Mouse (Mus musculus): Measurements from ENCODE around the gene Apol8. TPM values are rescaled to one million over a fixed set of nuclear protein-coding genes. Genes with fewer than 3 reads are reported as not detected.
"Not testable (repeated sequence)": the region's sequence is repeated elsewhere in the genome, so short reads cannot be mapped to it uniquely, and the experiment has no call there.

The Apol8 gene
- polyA plus RNA-seq, 2 experiments = 12.7 to 43.9 TPM

DNA sequence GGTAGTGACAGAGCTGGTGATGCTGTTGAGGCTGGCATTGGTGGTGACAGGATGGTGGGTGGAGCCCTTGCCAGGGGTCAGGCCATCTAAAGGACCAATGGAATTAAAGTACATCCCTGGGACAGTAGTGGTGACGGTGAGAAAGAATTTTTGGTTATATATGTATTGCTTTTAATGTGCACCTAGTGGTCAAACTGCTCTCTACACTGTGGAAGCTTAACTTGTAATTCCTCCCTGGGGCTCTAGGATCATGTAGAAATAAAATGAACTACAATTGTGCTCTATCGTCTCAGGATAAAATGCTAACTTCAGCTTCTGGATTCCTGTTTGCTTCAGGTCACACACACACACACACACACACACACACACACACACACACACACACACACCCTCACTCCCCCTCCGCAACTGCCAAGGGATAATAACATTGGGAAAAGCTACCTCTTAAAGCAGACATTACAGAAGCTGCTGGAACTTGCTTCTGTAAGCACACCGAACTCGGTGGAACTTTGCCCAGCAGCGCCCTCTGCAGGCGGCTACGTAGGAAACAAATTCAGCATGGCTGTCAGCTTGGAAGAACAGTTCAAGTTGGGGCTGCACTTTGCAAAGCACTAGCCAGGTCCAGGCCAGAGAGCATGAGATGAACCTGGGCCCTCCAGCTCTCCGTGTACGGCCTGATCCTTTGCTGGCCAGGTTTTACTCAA lies 32.4 kb downstream of the Apol8 start:
- not testable (repeated sequence) for H3K9ac ChIP-seq (replicated peaks); H3K4me2 ChIP-seq (ENCODE audit: low read depth); H3K4me1 ChIP-seq (replicated peaks; ENCODE audit: control insufficient read depth in 2 of 2, insufficient read depth in 2 of 2, low read length in 1 of 2); H3K27me3 ChIP-seq (ENCODE audit: control insufficient read depth, insufficient read depth, low read length); ATAC-seq (ENCODE audit: insufficient read depth); DNase-seq (ENCODE audit: low read depth in 3 of 3, low spot score in 3 of 3); H3K36me3 ChIP-seq (replicated peaks; ENCODE audit: control insufficient read depth, insufficient read depth, low read depth); H3K27ac ChIP-seq; H3K9me3 ChIP-seq (ENCODE audit: control insufficient read depth, low read length); H3K4me3 ChIP-seq (ENCODE audit: insufficient read depth in 1 of 2, low read depth in 2 of 2, low read length in 2 of 2)
- 0 out of 2 replicates have a peak, but pooled peaks have one; percentile 10 for TF ChIP-seq CTCF (IDR thresholded peaks at IDR 0.05; ENCODE audit: low read depth)
- 8% methylated on average over 2 of the region's 10 CpGs for WGBS (ENCODE audit: insufficient replicate concordance)

DNA sequence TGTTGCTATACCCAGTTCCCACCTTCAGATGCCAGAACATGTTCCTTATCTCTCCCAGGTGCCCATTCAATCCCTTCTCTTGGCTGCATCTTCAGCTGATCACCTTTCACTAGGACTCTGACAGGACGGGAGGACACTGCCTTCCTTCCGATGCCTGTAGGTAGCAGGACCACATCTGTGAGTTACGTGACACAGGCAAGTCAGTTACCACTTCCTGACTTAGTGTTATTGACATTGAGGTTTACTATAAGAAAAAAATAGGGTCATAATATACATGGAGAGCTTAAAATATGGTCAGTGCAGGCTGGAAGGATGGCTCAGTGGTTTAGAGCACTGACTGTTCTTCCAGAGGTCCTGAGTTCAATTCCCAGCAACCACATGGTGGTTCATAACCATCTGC lies 35.3 kb downstream of the Apol8 start:
- H3K4me2 ChIP-seq (ENCODE audit: low read depth); H3K27ac ChIP-seq; H3K4me1 ChIP-seq (replicated peaks; ENCODE audit: control insufficient read depth in 2 of 2, insufficient read depth in 2 of 2, low read length in 1 of 2); H3K9ac ChIP-seq (replicated peaks); H3K4me3 ChIP-seq (ENCODE audit: insufficient read depth in 1 of 2, low read depth in 2 of 2, low read length in 2 of 2); H3K36me3 ChIP-seq (replicated peaks; ENCODE audit: control insufficient read depth, insufficient read depth, low read depth); DNase-seq (ENCODE audit: low read depth in 3 of 3, low spot score in 3 of 3); ATAC-seq (ENCODE audit: insufficient read depth); H3K27me3 ChIP-seq (ENCODE audit: control insufficient read depth, insufficient read depth, low read length); H3K9me3 ChIP-seq (ENCODE audit: control insufficient read depth, low read length): not testable (repeated sequence)
- WGBS (ENCODE audit: insufficient replicate concordance) = no CpG with 5 or more reads among the region's 3 CpGs

DNA sequence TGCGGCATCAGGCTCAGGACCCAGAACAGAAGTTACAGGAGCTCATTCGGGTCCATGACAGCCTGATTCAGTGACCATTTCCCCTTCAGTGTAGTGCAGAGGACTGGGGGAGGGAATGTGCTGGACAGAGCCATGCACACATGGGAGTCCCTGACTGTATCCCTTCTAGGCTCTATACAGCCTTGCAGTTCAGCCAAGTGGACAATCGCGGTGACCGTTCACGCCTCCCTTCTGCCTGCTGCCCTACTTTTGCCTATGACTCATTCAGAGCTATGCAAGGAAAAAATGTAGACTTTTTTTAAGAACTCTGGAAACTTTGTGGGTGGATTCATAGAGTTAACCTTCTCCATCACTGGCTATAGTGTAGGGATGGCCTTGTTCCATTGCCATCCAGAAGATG lies 38.6 kb downstream of the Apol8 start:
- H3K4me1 ChIP-seq (replicated peaks; ENCODE audit: control insufficient read depth in 2 of 2, insufficient read depth in 2 of 2, low read length in 1 of 2); H3K27ac ChIP-seq; H3K9me3 ChIP-seq (ENCODE audit: control insufficient read depth, low read length); H3K36me3 ChIP-seq (replicated peaks; ENCODE audit: control insufficient read depth, insufficient read depth, low read depth); H3K27me3 ChIP-seq (ENCODE audit: control insufficient read depth, insufficient read depth, low read length); H3K9ac ChIP-seq (replicated peaks); ATAC-seq (ENCODE audit: insufficient read depth); DNase-seq (ENCODE audit: low read depth in 3 of 3, low spot score in 3 of 3); H3K4me2 ChIP-seq (ENCODE audit: low read depth); H3K4me3 ChIP-seq (ENCODE audit: insufficient read depth in 1 of 2, low read depth in 2 of 2, low read length in 2 of 2): not testable (repeated sequence)
- 43% methylated on average over 2 of the region's 6 CpGs for WGBS (ENCODE audit: insufficient replicate concordance)

DNA sequence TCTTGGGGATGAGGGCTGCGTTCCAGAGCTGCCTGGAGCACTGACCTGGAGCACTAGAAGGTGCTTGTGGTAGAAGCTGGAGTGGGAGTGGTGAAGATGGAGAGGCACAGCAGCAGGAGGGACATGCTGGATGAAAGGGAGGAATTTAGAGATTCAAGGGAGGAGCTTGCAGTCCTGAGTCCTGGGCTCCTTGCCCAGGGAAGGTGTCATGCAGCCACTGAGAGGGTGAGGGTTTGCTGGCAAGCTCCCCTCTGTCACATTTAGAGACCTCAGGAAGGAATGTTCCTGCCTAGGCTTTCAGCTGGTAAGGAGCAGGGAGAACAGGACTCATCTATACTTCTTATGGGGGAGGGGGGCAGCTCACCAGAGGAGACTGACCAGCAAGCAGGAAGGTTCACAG lies 47.9 kb downstream of the Apol8 start:
- not testable (repeated sequence) for H3K4me2 ChIP-seq (ENCODE audit: low read depth); H3K4me1 ChIP-seq (replicated peaks; ENCODE audit: control insufficient read depth in 2 of 2, insufficient read depth in 2 of 2, low read length in 1 of 2); H3K27me3 ChIP-seq (ENCODE audit: control insufficient read depth, insufficient read depth, low read length); H3K36me3 ChIP-seq (replicated peaks; ENCODE audit: control insufficient read depth, insufficient read depth, low read depth); H3K9ac ChIP-seq (replicated peaks); H3K4me3 ChIP-seq (ENCODE audit: insufficient read depth in 1 of 2, low read depth in 2 of 2, low read length in 2 of 2); H3K9me3 ChIP-seq (ENCODE audit: control insufficient read depth, low read length); H3K27ac ChIP-seq; DNase-seq (ENCODE audit: low read depth in 3 of 3, low spot score in 3 of 3); ATAC-seq (ENCODE audit: insufficient read depth)
- WGBS (ENCODE audit: insufficient replicate concordance) = 83% methylated on average over 1 of the region's 1 CpGs

DNA sequence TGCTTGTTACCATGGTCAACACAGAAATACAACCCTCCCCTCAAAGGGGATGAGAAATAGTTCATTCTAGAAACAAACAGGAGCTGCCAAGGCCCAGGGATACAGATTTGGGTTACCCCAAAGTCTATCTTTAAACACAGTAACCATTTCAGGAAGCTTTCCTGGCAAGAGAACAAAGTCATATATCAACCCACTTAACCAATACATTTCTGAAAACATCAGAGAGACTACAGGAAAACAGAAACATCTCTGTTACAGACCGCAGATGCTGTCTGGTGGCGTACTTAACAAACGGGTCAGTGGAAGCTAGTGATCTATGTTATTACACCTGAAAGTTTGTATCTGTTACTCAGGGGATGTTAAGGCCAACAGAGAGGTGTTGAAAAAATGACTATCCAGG lies 51.5 kb downstream of the Apol8 start:
- H3K4me3 ChIP-seq (ENCODE audit: insufficient read depth in 1 of 2, low read depth in 2 of 2, low read length in 2 of 2); H3K27me3 ChIP-seq (ENCODE audit: control insufficient read depth, insufficient read depth, low read length); H3K4me2 ChIP-seq (ENCODE audit: low read depth); H3K9ac ChIP-seq (replicated peaks); H3K4me1 ChIP-seq (replicated peaks; ENCODE audit: control insufficient read depth in 2 of 2, insufficient read depth in 2 of 2, low read length in 1 of 2); H3K9me3 ChIP-seq (ENCODE audit: control insufficient read depth, low read length); H3K27ac ChIP-seq; DNase-seq (ENCODE audit: low read depth in 3 of 3, low spot score in 3 of 3); ATAC-seq (ENCODE audit: insufficient read depth); H3K36me3 ChIP-seq (replicated peaks; ENCODE audit: control insufficient read depth, insufficient read depth, low read depth): not testable (repeated sequence)
- WGBS (ENCODE audit: insufficient replicate concordance) = 74% methylated on average over 3 of the region's 3 CpGs

DNA sequence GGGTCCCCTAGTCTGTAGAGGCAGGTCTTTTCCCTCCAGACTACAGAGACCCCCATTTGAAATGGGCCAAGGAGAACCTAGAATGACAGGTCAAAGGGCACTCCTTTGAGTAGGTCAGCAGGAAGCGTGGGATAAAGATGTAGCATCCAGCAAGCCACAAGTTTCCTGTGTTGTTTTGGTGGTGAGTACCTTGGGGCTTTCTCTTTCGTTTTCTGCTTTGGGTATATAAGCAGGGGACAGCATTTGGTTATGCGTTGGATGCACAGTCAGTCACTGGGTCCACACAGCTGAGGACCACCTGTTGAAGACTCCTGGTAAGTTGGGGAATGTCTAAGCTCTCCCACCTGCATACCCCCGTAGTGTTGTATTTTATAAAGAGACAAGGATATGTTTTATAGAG lies 58.1 kb downstream of the Apol8 start, which contains the start of gene Apol7e:
Gene Apol7e, plus strand, starts transcription at position 202 of the 400 bp plus-strand sequence.
- H3K27me3 ChIP-seq (ENCODE audit: control insufficient read depth, insufficient read depth, low read length); H3K36me3 ChIP-seq (replicated peaks; ENCODE audit: control insufficient read depth, insufficient read depth, low read depth); H3K4me2 ChIP-seq (ENCODE audit: low read depth); H3K4me1 ChIP-seq (replicated peaks; ENCODE audit: control insufficient read depth in 2 of 2, insufficient read depth in 2 of 2, low read length in 1 of 2); H3K9me3 ChIP-seq (ENCODE audit: control insufficient read depth, low read length); H3K9ac ChIP-seq (replicated peaks); H3K27ac ChIP-seq; ATAC-seq (ENCODE audit: insufficient read depth); H3K4me3 ChIP-seq (ENCODE audit: insufficient read depth in 1 of 2, low read depth in 2 of 2, low read length in 2 of 2); DNase-seq (ENCODE audit: low read depth in 3 of 3, low spot score in 3 of 3): not testable (repeated sequence)
- 44% methylated on average over 4 of the region's 4 CpGs for WGBS (ENCODE audit: insufficient replicate concordance)

Other genes with a start within 250 kb of the Apol8 start
- gene Apol11a, start 248.7 kb downstream of the Apol8 start, polyA plus RNA-seq (2012; rRNA removed) = 0.05 and 0.15 TPM in 2 replicates
- 0.08 and 0.19 TPM in 2 replicates for gene Apol11a, start 248.7 kb downstream of the Apol8 start, polyA plus RNA-seq (2014; fragmentation: Nextera tagmentation; extraction: Ambion mirVana)
- 0.01 TPM in 1 of 2 replicates, not detected in the other for gene Apol7c, start 223.7 kb downstream of the Apol8 start, polyA plus RNA-seq (2012; rRNA removed)
- gene Apol7c, start 223.7 kb downstream of the Apol8 start, polyA plus RNA-seq (2014; fragmentation: Nextera tagmentation; extraction: Ambion mirVana) = not detected in 2 replicates
- gene 1700025B11Rik, start 195.1 kb downstream of the Apol8 start, polyA plus RNA-seq (2012; rRNA removed) = not detected in 2 replicates
- not detected in 2 replicates for gene 1700025B11Rik, start 195.1 kb downstream of the Apol8 start, polyA plus RNA-seq (2014; fragmentation: Nextera tagmentation; extraction: Ambion mirVana)
- gene Apol10b, start 160.9 kb downstream of the Apol8 start, polyA plus RNA-seq (2012; rRNA removed) = not detected in 2 replicates
- gene Apol10b, start 160.9 kb downstream of the Apol8 start, polyA plus RNA-seq (2014; fragmentation: Nextera tagmentation; extraction: Ambion mirVana) = not detected in 2 replicates
- gene Gm36245, start 157.7 kb downstream of the Apol8 start, polyA plus RNA-seq (2012; rRNA removed) = not detected in 2 replicates
- not detected in 2 replicates for gene Gm36245, start 157.7 kb downstream of the Apol8 start, polyA plus RNA-seq (2014; fragmentation: Nextera tagmentation; extraction: Ambion mirVana)
- 2.2 and 3.6 TPM in 2 replicates for gene Apol11b, start 113.7 kb downstream of the Apol8 start, polyA plus RNA-seq (2012; rRNA removed)
- gene Apol11b, start 113.7 kb downstream of the Apol8 start, polyA plus RNA-seq (2014; fragmentation: Nextera tagmentation; extraction: Ambion mirVana) = 6.3 and 6.9 TPM in 2 replicates
- gene Apol7e, start 58.1 kb downstream of the Apol8 start, polyA plus RNA-seq (2012; rRNA removed) = 0.02 TPM in 1 of 2 replicates, not detected in the other
- gene Apol7e, start 58.1 kb downstream of the Apol8 start, polyA plus RNA-seq (2014; fragmentation: Nextera tagmentation; extraction: Ambion mirVana) = not detected in 2 replicates
- gene Apol9b, start 28.0 kb downstream of the Apol8 start, polyA plus RNA-seq (2012; rRNA removed) = 0.04 and 0.05 TPM in 2 replicates
- 0.06 TPM in 1 of 2 replicates, not detected in the other for gene Apol9b, start 28.0 kb downstream of the Apol8 start, polyA plus RNA-seq (2014; fragmentation: Nextera tagmentation; extraction: Ambion mirVana)
- 14.2 and 21.9 TPM in 2 replicates for gene Myh9, start 85.2 kb upstream of the Apol8 start, polyA plus RNA-seq (2012; rRNA removed)
- gene Myh9, start 85.2 kb upstream of the Apol8 start, polyA plus RNA-seq (2014; fragmentation: Nextera tagmentation; extraction: Ambion mirVana) = 21.3 and 23.1 TPM in 2 replicates
- gene Txn2, start 172.0 kb upstream of the Apol8 start, polyA plus RNA-seq (2012; rRNA removed) = 121 and 142 TPM in 2 replicates
- gene Txn2, start 172.0 kb upstream of the Apol8 start, polyA plus RNA-seq (2014; fragmentation: Nextera tagmentation; extraction: Ambion mirVana) = 199 and 218 TPM in 2 replicates
- 1.2 and 1.3 TPM in 2 replicates for gene Foxred2, start 199.7 kb upstream of the Apol8 start, polyA plus RNA-seq (2012; rRNA removed)
- gene Foxred2, start 199.7 kb upstream of the Apol8 start, polyA plus RNA-seq (2014; fragmentation: Nextera tagmentation; extraction: Ambion mirVana) = 1.3 and 1.4 TPM in 2 replicates
- 119 and 143 TPM in 2 replicates for gene Eif3d, start 213.8 kb upstream of the Apol8 start, polyA plus RNA-seq (2012; rRNA removed)
- 129 and 132 TPM in 2 replicates for gene Eif3d, start 213.8 kb upstream of the Apol8 start, polyA plus RNA-seq (2014; fragmentation: Nextera tagmentation; extraction: Ambion mirVana)